Mouse (Mus musculus): ENCODE results near the gene Gm15127.
"Not testable (repeated sequence)": the region's sequence is repeated elsewhere in the genome, so short reads cannot be mapped to it uniquely, and the experiment has no call there.

The Gm15127 gene

DNA sequence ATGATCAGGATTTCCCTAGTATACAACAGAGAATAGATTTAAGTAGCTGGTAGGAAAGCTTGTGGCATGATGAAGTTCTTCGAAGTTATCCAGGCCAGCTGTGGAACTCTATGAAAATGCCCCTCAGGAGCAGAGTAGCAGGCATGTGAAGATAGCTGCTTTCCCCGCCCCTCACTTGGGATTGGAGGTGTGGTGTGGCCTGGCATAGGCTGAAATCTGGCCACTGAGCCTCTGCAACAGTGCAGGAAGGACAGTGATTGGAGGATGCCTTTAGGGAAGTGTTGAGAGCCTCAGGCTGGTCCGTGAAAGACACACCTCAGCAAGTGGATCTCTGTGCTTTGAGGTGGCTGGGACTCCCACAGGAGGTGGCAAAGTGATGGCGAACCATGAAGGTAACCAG, at the start of gene Gm15127:
Gene Gm15127 (plus strand): TSS at position 301 of the 400 bp plus-strand sequence.
- DNase-seq (ENCODE audit: low read depth, low spot score) = not testable (repeated sequence)

DNA sequence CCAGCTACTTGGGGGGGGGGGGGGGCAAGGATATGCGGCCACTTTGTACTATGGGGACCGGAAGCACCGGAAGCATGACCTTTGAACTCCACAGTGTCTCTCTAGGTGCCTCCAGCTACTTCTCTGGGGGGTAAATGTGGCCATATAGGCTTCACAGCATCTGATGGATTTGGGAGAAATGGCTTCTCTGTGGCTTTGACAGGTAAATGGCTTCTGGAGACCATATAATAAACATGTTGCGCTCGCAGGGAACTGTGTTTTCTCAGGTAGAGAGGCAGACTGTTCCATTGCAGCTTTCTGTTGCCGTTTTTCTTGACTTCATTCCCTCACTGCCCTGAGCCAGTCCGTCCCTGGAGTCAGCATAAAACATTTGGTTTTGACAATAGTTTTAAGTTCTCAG, 48.3 kb upstream of the Gm15127 start, which contains the start of gene Gm8334:
Gene Gm8334 (minus strand): TSS at position 101 of the 400 bp plus-strand sequence.
- DNase-seq (ENCODE audit: low read depth, low spot score) = not testable (repeated sequence)

DNA sequence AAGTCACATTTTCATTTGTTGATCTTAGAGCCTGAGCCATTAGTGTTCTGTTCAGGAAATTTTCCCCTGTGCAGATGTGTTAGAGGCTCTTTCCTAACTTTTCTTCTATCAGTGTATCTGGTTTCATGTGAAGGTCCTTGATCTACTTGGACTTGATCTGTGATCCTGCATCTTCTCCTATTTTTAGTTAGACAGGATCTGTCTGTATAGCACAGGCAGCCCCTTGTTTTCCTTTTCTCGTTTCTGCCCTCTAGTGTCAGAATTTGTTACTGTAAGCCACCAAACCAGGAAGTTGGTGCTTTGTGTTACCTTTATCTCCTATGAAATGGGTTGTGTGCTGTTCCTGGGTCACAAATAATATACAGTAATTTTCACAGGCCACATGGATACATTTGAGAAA, 12.9 kb downstream of the Gm15127 start:
- DNase-seq (ENCODE audit: low read depth, low spot score) = not testable (repeated sequence)

Data from CD4-positive helper T cell, adult 2 months (primary cell).